Mouse (Mus musculus) midbrain, embryonic 14.5 days (tissue): ENCODE measurements around the gene Sppl3. TPM values are rescaled to one million over a fixed set of nuclear protein-coding genes. Genes with fewer than 3 reads are reported as not detected.
A peak's percentile ranks its signal among the peaks of the same experiment; 100 is the strongest.

Experiments
- ATAC-seq: fragments of 200-750 bp; cut with Nextera tagmentation; 2 replicates; pipeline ENCODE4 v1.8.0; 2017; ENCODE audit warnings: moderate number of reproducible peaks, moderate library complexity; ENCODE audit not compliant: low FRiP score, low TSS enrichment
- DNase-seq: peaks from one replicate; pipeline ENCODE4 v3.0.0-alpha.2; 2015
- H3K27ac ChIP-seq: fragments of 300-500 bp; sonication (generic); replicated peaks from 2 replicates; pipeline ENCODE4 v1.5.1; 2014; ENCODE audit warnings: mild to moderate bottlenecking, low read depth, low read length, moderate library complexity
- H3K27me3 ChIP-seq: fragments of 300-500 bp; sonication (generic); 2 replicates; pipeline ENCODE4 v1.6.1; 2014; ENCODE audit warnings: low read length, control low read depth, mixed read lengths; ENCODE audit not compliant: control insufficient read depth, insufficient read depth
- H3K36me3 ChIP-seq: fragments of 300-500 bp; sonication (generic); 2 replicates; pipeline ENCODE4 v1.6.1; 2014; ENCODE audit warnings: low read length, control low read depth; ENCODE audit not compliant: control insufficient read depth, insufficient read depth
- H3K4me1 ChIP-seq: fragments of 300-500 bp; sonication (generic); 2 replicates; pipeline ENCODE4 v1.6.1; 2014; ENCODE audit warnings: mild to moderate bottlenecking, antibody characterized with exemption, low read length, control low read depth; ENCODE audit not compliant: control insufficient read depth, insufficient read depth
- H3K4me2 ChIP-seq: fragments of 300-500 bp; sonication (generic); 2 replicates; pipeline ENCODE4 v1.6.1; 2014; ENCODE audit warnings: mild to moderate bottlenecking, low read length, moderate library complexity
- H3K4me3 ChIP-seq: fragments of 300-500 bp; sonication (generic); replicated peaks from 2 replicates; pipeline ENCODE4 v1.5.1; 2014; ENCODE audit warnings: low read depth, low read length
- H3K9ac ChIP-seq: fragments of 300-500 bp; sonication (generic); replicated peaks from 2 replicates; pipeline ENCODE4 v1.6.1; 2014; ENCODE audit warnings: mild to moderate bottlenecking, low read length, moderate library complexity
- H3K9me3 ChIP-seq: fragments of 300-500 bp; sonication (generic); 2 replicates; pipeline ENCODE4 v1.6.1; 2016; ENCODE audit warnings: low read length, control low read depth, mixed read lengths; ENCODE audit not compliant: control insufficient read depth
- WGBS: fragments of 180-500 bp; shearing (Covaris S2); extraction: QIAGEN DNeasy Blood & Tissue Kit; methylation state at CpG from one replicate; pipeline ENCODE4 v1.1.7; 2014; 5-methylcytosine and 5-hydroxymethylcytosine counted together
- polyA plus RNA-seq: library from polyadenylated mRNA; unstranded; fragments of >200 nt; fragmentation: Nextera tagmentation; extraction: Ambion mirVana; gene quantifications from 2 replicates; pipeline ENCODE4 v1.2.1, GENCODE M21; 2014

Gene Sppl3
- polyA plus RNA-seq, 1 experiment from 2014 or later = 33.1 TPM

DNA sequence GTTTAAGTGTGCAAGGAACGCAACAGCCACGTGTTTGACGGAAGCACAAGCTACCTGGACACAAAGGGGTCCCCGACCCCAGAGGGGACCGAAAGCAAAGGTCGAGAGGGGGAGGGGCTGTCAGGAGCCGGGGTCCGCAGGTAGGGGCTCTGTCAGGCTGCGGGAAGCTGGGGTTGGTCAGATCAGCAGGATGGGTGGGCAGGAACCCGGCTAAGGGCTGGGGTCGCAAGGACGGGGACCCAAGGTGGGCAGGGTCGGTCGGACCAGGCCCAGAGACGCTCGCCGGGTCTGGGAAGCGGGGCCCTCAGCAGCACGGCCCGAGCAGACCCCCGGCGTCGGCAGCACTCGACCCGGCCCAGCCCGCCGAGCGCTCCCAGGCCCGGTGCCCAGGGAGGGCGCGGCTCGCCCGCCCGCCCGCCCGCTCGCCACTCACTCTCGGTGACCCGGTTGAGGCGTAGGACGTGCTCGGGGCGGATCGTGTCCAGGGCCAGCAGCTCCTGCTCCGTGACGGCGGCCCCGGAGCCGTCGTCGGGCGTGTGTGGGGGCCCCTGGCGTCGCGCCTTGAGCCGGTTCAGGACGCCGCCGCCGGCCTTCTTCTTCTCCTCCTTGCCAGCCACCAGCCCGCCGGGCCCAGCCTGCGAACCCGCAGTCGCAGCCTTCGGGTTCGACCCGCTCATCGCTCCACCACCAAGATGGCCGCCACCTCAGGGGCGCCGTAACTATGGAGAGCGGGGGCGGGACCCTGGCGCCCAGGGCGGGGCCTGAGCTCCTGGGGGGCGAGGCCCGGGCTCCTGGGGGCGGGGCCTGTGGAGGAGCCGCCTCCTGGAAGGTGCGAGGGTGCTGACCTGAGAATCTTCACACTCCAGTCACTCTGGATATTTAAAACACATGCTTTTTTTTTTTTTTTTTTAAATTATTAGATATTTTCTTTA, 123.6 kb downstream of the Sppl3 start, which contains the start of gene Unc119b:
TSS of gene Unc119b (minus strand) at position 742 of the 932 bp plus-strand sequence.
- Histone ChIP-seq H3K36me3 (peaks cover 10% of the 10 kb centered on the region), H3K4me2 (peak within 1 kb of the TSS; percentile 81), H3K9me3 (no peaks in the 10 kb centered on the region), H3K4me3 (peak within 1 kb of the TSS; percentile 85), H3K9ac (peak within 1 kb of the TSS; percentile 95), H3K27me3 (no peaks in the 10 kb centered on the region), H3K4me1 (peaks cover 21% of the 10 kb centered on the region), H3K27ac (peak within 1 kb of the TSS; percentile 70)
- ATAC-seq (peak; percentile 95), DNase-seq (peak; percentile 93)
- WGBS = under 1% methylated on average over 75 of the region's 81 CpGs

DNA sequence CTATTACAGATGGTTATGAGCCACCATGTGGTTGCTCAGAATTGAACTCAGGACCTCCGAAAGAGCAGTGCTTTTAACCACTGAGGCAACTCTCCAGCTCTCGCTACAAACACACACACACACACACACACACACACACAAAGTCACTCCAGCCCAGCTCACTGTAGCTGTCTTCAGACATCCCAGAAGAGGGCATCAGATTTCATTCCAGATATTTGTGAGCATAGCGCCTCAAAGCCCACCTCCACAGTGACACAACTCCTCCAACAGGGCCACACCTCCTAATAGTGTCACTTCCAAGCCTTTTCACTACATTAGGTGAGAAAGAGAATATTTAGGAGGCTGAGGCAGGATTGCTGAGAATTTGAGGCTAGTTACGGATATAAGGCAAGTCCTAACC, 128.2 kb downstream of the Sppl3 start:
- H3K27ac ChIP-seq = no peak overlapping the region
- no peaks in the 10 kb centered on the region for H3K9me3 ChIP-seq
- H3K27me3 ChIP-seq = no peaks in the 10 kb centered on the region
- no peak overlapping the region for H3K9ac ChIP-seq
- H3K4me2 ChIP-seq = no peak overlapping the region
- no peak for DNase-seq
- peaks cover 3% of the 10 kb centered on the region; the same call in 1 of the 2 replicates for H3K36me3 ChIP-seq
- WGBS = 81% methylated on average over 4 of the region's 4 CpGs
- no peak for ATAC-seq
- H3K4me3 ChIP-seq = no peak overlapping the region
- peaks cover 1% of the 10 kb centered on the region for H3K4me1 ChIP-seq

DNA sequence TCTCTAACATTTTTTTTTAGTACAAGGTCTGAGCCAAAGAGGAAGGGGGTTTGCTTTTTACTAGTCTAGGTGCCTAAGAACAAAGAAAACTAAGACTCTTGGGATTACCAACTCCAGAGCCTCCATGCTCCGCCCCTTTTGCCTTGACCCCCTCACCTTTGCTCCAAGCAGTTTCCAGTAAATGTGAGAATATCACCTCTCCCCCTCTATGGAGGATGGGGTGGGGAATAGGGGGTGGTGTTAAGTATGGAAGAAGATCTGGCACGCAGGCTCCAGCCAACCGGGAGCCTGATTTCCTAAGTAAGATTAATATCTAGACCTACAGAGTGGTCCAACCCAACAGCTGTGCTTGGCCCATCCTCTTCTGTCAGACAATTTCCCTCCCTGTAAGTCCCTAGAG, 129.8 kb downstream of the Sppl3 start:
- peaks cover 12% of the 10 kb centered on the region for H3K36me3 ChIP-seq
- no peak for ATAC-seq
- H3K9me3 ChIP-seq = no peaks in the 10 kb centered on the region
- H3K27me3 ChIP-seq = no peaks in the 10 kb centered on the region
- no peak overlapping the region for H3K4me2 ChIP-seq
- H3K9ac ChIP-seq = no peak overlapping the region
- 78% methylated on average over 3 of the region's 3 CpGs for WGBS
- DNase-seq = no peak
- H3K4me1 ChIP-seq = no peaks in the 10 kb centered on the region
- H3K27ac ChIP-seq = no peak overlapping the region
- no peak overlapping the region for H3K4me3 ChIP-seq

DNA sequence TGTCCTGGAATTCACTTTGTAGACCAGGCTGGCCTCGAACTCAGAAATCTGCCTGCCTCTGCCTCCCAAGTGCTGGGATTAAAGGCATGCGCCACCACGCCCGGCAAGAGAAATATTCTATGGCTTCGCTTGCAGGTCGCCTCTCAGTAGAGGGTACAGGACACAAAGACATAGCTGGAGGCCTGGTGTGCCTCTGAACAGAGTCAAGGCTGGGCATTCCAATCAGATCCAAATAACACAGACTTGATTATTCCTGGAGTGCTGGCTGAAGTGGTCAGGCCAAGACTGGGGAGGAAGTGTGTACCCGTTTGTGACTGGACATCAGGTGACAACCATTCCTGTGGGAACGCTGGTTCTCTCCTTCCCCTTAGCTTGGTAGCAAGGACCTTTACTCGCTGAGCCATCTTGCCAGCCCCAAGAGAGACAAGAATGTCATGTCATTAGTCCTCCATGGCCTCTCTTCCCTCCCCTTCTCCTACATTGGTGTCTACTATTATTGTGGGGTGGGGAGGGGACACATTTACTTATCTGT, 131.3 kb downstream of the Sppl3 start:
- H3K27me3 ChIP-seq = no peaks in the 10 kb centered on the region
- 91% methylated on average over 9 of the region's 9 CpGs for WGBS
- no peak for DNase-seq
- no peak overlapping the region for H3K9ac ChIP-seq
- peaks cover 27% of the 10 kb centered on the region for H3K36me3 ChIP-seq
- no peak overlapping the region for H3K27ac ChIP-seq
- no peak overlapping the region for H3K4me3 ChIP-seq
- ATAC-seq = no peak
- H3K4me2 ChIP-seq = no peak overlapping the region
- H3K9me3 ChIP-seq = no peaks in the 10 kb centered on the region
- no peaks in the 10 kb centered on the region for H3K4me1 ChIP-seq

DNA sequence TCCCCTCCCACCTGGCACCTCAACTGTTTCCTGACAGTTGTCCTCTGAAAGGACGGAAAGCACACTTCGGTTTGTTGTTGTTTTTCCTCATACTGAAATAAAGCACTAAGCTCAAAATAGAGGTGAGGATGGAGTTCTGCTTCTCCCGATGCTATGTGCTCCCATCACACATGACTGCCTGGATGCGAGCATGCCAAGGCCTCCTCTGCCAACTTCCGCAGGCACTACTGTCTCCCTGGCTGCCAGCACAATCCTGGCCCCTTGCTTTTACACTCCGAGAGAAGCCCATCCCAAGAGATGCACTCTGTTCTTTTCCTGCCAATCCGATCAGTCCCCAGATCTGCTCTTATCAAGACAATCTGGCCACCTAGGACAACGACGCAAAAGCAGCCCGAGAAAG, 132.6 kb downstream of the Sppl3 start:
- Histone ChIP-seq H3K27me3 (no peaks in the 10 kb centered on the region), H3K9ac (0 out of 2 replicates have a peak overlapping the region, but pooled peaks have one; percentile 9)
- no peak for ATAC-seq

DNA sequence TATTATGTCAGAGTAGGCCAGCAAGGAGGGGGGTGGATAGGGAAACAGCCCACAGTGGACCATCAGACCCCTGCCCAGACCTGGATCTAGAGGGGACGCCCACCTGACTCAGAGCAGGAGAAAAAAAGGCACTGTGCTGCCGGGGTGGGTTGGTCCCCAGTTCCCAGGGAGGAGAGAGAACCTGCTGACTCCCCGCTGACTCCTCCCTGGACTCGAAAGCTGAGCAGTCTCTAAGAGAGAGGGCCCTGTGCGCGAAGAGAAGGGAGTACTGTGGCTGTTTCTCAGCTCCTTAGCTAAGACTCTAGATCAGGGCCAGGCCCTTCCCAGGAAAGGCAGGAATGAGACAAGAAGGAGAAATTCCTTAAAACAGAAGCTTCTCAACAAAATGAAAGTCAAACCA, 133.5 kb downstream of the Sppl3 start:
- Histone ChIP-seq H3K4me1 (no peaks in the 10 kb centered on the region), H3K9ac (no peak overlapping the region), H3K4me2 (no peak overlapping the region), H3K27me3 (no peaks in the 10 kb centered on the region), H3K27ac (no peak overlapping the region), H3K36me3 (peaks cover 47% of the 10 kb centered on the region), H3K9me3 (no peaks in the 10 kb centered on the region), H3K4me3 (no peak overlapping the region)
- no peak for ATAC-seq
- DNase-seq = no peak
- 70% methylated on average over 6 of the region's 6 CpGs for WGBS

More for the DNA sequence above, 132.6 kb downstream of the Sppl3 start:
- 75% methylated on average over 10 of the region's 10 CpGs for WGBS
- no peak overlapping the region for H3K27ac ChIP-seq
- H3K4me3 ChIP-seq = no peak overlapping the region
- no peaks in the 10 kb centered on the region for H3K9me3 ChIP-seq
- H3K36me3 ChIP-seq = peaks cover 40% of the 10 kb centered on the region
- DNase-seq = no peak
- no peak overlapping the region for H3K4me2 ChIP-seq
- no peaks in the 10 kb centered on the region for H3K4me1 ChIP-seq

DNA sequence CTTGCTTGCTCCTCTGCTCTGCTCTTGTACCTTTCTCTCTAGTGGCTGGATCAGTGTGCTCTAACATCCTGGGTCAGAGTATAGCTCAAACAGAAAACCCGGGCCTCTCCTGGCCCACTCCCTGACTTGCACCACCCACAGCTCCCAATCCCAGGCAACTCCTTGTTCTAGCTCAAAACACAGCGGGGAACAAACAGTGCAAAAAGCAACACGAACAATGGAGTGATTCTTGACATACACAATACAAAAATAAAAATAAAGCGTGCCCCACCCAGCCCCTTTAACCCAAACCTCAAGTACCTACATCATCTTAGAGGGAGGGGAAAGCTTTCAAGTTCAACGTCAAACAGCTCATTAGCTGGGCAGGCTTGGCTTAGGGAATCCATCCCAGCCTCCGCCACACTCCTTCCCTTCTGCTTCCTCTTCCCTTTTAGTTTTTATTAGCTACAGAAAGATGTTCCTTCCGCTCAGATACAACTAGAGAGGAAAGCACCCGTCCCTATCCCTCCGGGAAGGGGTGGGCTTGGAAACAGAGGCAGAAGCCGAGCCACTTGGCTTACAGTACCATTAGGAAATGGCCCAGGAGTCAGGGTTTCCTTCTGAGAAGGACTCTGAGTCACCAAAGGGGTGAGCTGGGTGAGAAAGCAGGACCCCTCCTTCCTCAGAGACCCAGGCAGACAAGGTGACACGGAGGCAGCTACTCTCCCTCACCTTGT, 134.5 kb downstream of the Sppl3 start:
- H3K4me2 ChIP-seq = no peak overlapping the region

DNA sequence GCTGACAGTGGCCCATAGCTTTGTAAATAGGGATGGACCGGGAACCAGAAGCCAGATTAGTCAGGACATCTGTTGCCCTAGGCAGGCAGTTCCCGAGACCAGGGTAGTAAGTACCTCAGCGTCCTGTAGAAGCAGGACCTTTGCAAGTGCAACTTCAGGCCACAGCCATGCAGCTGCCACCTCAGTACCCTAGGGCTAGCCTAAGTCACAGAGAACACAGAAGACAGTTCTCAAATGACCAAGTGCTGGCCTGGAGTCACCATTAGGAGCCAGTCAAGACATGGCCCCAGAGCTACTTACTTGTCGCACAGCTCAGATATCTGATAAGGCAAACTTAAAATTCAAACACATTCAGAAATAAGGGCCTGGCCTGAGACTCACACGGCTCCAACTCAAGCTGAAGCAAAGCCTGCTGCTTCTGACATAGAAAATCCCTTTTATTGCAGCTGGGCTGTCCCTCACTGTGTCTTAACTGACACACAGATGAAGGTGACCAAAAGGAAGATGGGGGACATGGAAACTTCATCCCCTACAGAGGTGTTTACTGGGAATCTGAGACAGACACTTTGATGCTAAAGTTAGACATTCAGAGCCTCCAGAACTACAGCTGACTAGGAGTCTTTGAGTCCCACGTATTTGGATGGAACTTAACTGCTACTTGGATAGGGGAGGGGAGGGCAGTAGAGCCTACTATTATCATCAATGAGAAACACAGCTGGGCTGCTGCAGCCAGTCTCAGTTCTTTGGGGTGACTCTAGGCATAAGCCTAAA, 135.2 kb downstream of the Sppl3 start:
- Histone ChIP-seq H3K9me3 (no peaks in the 10 kb centered on the region), H3K27ac (no peak overlapping the region), H3K36me3 (peaks cover 63% of the 10 kb centered on the region), H3K27me3 (no peaks in the 10 kb centered on the region), H3K4me2 (no peak overlapping the region), H3K4me3 (no peak overlapping the region), H3K9ac (no peak overlapping the region), H3K4me1 (no peaks in the 10 kb centered on the region)
- no peak for ATAC-seq
- WGBS = 84% methylated on average over 6 of the region's 6 CpGs
- DNase-seq = no peak

More for the DNA sequence above, 134.5 kb downstream of the Sppl3 start:
- 78% methylated on average over 11 of the region's 11 CpGs for WGBS
- no peaks in the 10 kb centered on the region for H3K4me1 ChIP-seq
- H3K36me3 ChIP-seq = peaks cover 57% of the 10 kb centered on the region
- H3K4me3 ChIP-seq = no peak overlapping the region
- DNase-seq (no peak), ATAC-seq (no peak)
- H3K9ac ChIP-seq = no peak overlapping the region
- no peak overlapping the region for H3K27ac ChIP-seq
- no peaks in the 10 kb centered on the region for H3K9me3 ChIP-seq
- no peaks in the 10 kb centered on the region for H3K27me3 ChIP-seq
